Mouse (Mus musculus) E14TG2a.4 (cell line): ENCODE data around the gene Myh9.

Source experiments
- CTCF ChIP-seq: conservative IDR thresholded peaks from 2 replicates; pipeline ENCODE4 v1.5.1; 2014; ENCODE audit warnings: low read length
- NANOG ChIP-seq: IDR thresholded peaks from 2 replicates; pipeline ENCODE4 v1.6.1; 2014; ENCODE audit warnings: borderline replicate concordance, low read length, mixed read lengths
- POU5F1 ChIP-seq: IDR thresholded peaks from 2 replicates; pipeline ENCODE4 v1.6.1; 2014; ENCODE audit warnings: low read length, borderline replicate concordance

- TF ChIP-seq CTCF (no peak), POU5F1 (no peak), NANOG (no peak)
Observed at GRCm38 (mm10) chr15:77876716-77877115, 34.7 kb upstream of the Myh9 start.
